Mouse (Mus musculus): ENCODE data around the gene Appl1. TPM values are rescaled to one million over a fixed set of nuclear protein-coding genes. Genes with fewer than 3 reads are reported as not detected.
"Not testable (repeated sequence)": the region's sequence is repeated elsewhere in the genome, so short reads cannot be mapped to it uniquely, and the experiment has no call there.

Gene Appl1
- polyA plus RNA-seq, 1 experiment from 2014 or later = 39.0 TPM

- Histone ChIP-seq H3K27me3 (ENCODE audit: control insufficient read depth, insufficient read depth, low read length) (no peaks in the 10 kb centered on the region), H3K4me2 (ENCODE audit: low read length) (peak overlapping the region; percentile 67), H3K9me3 (ENCODE audit: control insufficient read depth, low read length) (no peaks in the 10 kb centered on the region), H3K4me3 (ENCODE audit: control insufficient read depth in 1 of 2, insufficient read depth in 1 of 2, low read depth in 1 of 2, low read length in 2 of 2) (peak overlapping the region in 1 of 2 experiments; percentile 95; a peak in 2 of 4 replicates), H3K4me1 (ENCODE audit: control insufficient read depth in 2 of 2, insufficient read depth in 2 of 2, low read length in 2 of 2) (peaks cover 0 to 10% of the 10 kb centered on the region in 2 experiments; a peak in 2 of 4 replicates), H3K27ac (replicated peaks in 1 of 2; ENCODE audit: control insufficient read depth in 1 of 2, insufficient read depth in 1 of 2, low read depth in 2 of 2, low read length in 2 of 2) (no peak overlapping the region), H3K9ac (ENCODE audit: low read length) (peak overlapping the region; percentile 94), H3K36me3 (ENCODE audit: control insufficient read depth, insufficient read depth, low read length) (peaks cover 6% of the 10 kb centered on the region; the same call in 1 of the 2 replicates)
- WGBS = 72% methylated on average over 3 of the region's 3 CpGs
- ATAC-seq (ENCODE audit: insufficient number of reproducible peaks, insufficient read depth, low FRiP score, low read depth) = no peak
Measured at GRCm38 (mm10) chr14:26969164-26969563, 1.9 kb downstream of the Appl1 start.

GRCm38 (mm10) chr14:26960518-26960917 is 10.5 kb downstream of the Appl1 start:
- Histone ChIP-seq H3K4me3 (ENCODE audit: control insufficient read depth in 1 of 2, insufficient read depth in 1 of 2, low read depth in 1 of 2, low read length in 2 of 2) (no peak overlapping the region), H3K9ac (ENCODE audit: low read length) (no peak overlapping the region), H3K9me3 (ENCODE audit: control insufficient read depth, low read length) (no peaks in the 10 kb centered on the region), H3K36me3 (ENCODE audit: control insufficient read depth, insufficient read depth, low read length) (peaks cover 52% of the 10 kb centered on the region), H3K27me3 (ENCODE audit: control insufficient read depth, insufficient read depth, low read length) (no peaks in the 10 kb centered on the region), H3K27ac (replicated peaks in 1 of 2; ENCODE audit: control insufficient read depth in 1 of 2, insufficient read depth in 1 of 2, low read depth in 2 of 2, low read length in 2 of 2) (no peak overlapping the region), H3K4me1 (ENCODE audit: control insufficient read depth in 2 of 2, insufficient read depth in 2 of 2, low read length in 2 of 2) (no peaks in the 10 kb centered on the region), H3K4me2 (ENCODE audit: low read length) (no peak overlapping the region)
- no peak for ATAC-seq (ENCODE audit: insufficient number of reproducible peaks, insufficient read depth, low FRiP score, low read depth)
- WGBS = 84% methylated on average over 1 of the region's 1 CpGs

DNA sequence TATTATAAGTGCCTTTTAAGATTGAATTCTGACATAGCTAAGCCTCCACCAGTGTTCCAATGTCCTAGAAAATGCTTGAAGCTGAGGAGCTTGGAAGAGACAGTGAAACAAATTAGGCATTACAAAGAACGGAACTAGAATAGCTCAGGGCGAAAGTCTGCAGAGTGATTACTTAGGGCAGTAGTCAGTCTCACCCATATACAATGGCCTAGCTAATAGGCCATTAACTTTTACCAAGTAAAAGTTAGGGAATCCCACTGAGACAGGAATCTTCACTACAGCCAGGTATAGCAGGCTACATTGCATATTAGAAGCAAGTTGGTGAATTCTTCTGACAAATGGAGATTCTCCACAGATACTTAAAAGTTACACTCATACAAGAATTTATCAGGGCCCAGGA is 14.9 kb downstream of the Appl1 start:
- WGBS = 96% methylated on average over 2 of the region's 2 CpGs
- H3K27ac ChIP-seq (replicated peaks in 1 of 2; ENCODE audit: control insufficient read depth in 1 of 2, insufficient read depth in 1 of 2, low read depth in 2 of 2, low read length in 2 of 2); H3K9me3 ChIP-seq (ENCODE audit: control insufficient read depth, low read length); H3K4me3 ChIP-seq (ENCODE audit: control insufficient read depth in 1 of 2, insufficient read depth in 1 of 2, low read depth in 1 of 2, low read length in 2 of 2); ATAC-seq (ENCODE audit: insufficient number of reproducible peaks, insufficient read depth, low FRiP score, low read depth); H3K4me2 ChIP-seq (ENCODE audit: low read length); H3K9ac ChIP-seq (ENCODE audit: low read length); H3K27me3 ChIP-seq (ENCODE audit: control insufficient read depth, insufficient read depth, low read length); H3K4me1 ChIP-seq (ENCODE audit: control insufficient read depth in 2 of 2, insufficient read depth in 2 of 2, low read length in 2 of 2): not testable (repeated sequence)
- H3K36me3 ChIP-seq (ENCODE audit: control insufficient read depth, insufficient read depth, low read length) = peaks cover 66% of the 10 kb centered on the region

- Histone ChIP-seq H3K27me3 (ENCODE audit: control insufficient read depth, insufficient read depth, low read length) (no peaks in the 10 kb centered on the region), H3K9ac (ENCODE audit: low read length) (no peak overlapping the region), H3K36me3 (ENCODE audit: control insufficient read depth, insufficient read depth, low read length) (peaks cover 41% of the 10 kb centered on the region), H3K4me3 (ENCODE audit: control insufficient read depth in 1 of 2, insufficient read depth in 1 of 2, low read depth in 1 of 2, low read length in 2 of 2) (no peak overlapping the region), H3K4me2 (ENCODE audit: low read length) (no peak overlapping the region), H3K9me3 (ENCODE audit: control insufficient read depth, low read length) (no peaks in the 10 kb centered on the region), H3K27ac (replicated peaks in 1 of 2; ENCODE audit: control insufficient read depth in 1 of 2, insufficient read depth in 1 of 2, low read depth in 2 of 2, low read length in 2 of 2) (no peak overlapping the region), H3K4me1 (ENCODE audit: control insufficient read depth in 2 of 2, insufficient read depth in 2 of 2, low read length in 2 of 2) (no peaks in the 10 kb centered on the region)
- WGBS = 82% methylated on average over 4 of the region's 4 CpGs
- ATAC-seq (ENCODE audit: insufficient number of reproducible peaks, insufficient read depth, low FRiP score, low read depth) = no peak
Measured at GRCm38 (mm10) chr14:26935558-26935957, 35.5 kb downstream of the Appl1 start.

- no peaks in the 10 kb centered on the region for H3K27me3 ChIP-seq (ENCODE audit: control insufficient read depth, insufficient read depth, low read length)
- ATAC-seq (ENCODE audit: insufficient number of reproducible peaks, insufficient read depth, low FRiP score, low read depth) = no peak
- H3K4me1 ChIP-seq (ENCODE audit: control insufficient read depth in 2 of 2, insufficient read depth in 2 of 2, low read length in 2 of 2) = no peaks in the 10 kb centered on the region
- H3K4me2 ChIP-seq (ENCODE audit: low read length) = no peak overlapping the region
- no peaks in the 10 kb centered on the region for H3K9me3 ChIP-seq (ENCODE audit: control insufficient read depth, low read length)
- H3K4me3 ChIP-seq (ENCODE audit: control insufficient read depth in 1 of 2, insufficient read depth in 1 of 2, low read depth in 1 of 2, low read length in 2 of 2) = no peak overlapping the region
- H3K36me3 ChIP-seq (ENCODE audit: control insufficient read depth, insufficient read depth, low read length) = peaks cover 37% of the 10 kb centered on the region
- H3K9ac ChIP-seq (ENCODE audit: low read length) = no peak overlapping the region
- WGBS = 81% methylated on average over 3 of the region's 3 CpGs
- H3K27ac ChIP-seq (replicated peaks in 1 of 2; ENCODE audit: control insufficient read depth in 1 of 2, insufficient read depth in 1 of 2, low read depth in 2 of 2, low read length in 2 of 2) = no peak overlapping the region
Measured at GRCm38 (mm10) chr14:26934891-26935290, 36.1 kb downstream of the Appl1 start.

DNA sequence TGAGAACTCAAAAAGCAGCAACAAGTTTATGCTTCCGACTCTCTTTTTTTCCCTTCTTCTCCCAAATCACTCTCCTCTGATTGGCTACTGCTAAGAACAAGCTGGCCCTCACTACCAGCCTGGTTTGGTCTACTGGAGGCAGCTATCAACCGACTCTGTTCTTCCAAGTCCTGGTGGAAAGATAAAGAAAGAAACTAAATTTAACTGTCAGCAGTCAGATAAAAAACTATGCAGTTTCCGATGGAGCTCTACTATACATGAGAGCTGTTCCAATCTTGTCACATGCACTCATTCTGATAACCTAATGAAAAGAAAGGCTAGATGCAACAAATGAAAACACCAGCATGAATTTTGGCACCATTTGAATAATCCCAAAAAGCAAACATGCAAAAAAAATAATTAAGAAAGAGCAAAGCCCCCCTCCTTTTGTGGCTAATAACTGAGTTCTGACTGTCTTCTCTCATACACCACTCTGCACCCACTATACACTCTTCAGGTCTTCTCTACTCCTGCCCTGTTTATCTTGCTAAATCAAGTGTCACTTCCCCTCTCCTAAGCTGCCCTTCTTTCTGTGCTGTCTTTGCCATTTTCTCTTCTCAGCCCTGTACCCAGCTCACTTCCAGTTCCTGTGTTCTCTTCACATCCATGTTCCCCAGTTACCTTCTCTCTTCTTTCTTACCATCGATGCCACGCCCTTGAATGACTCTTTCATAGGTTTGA is 47.2 kb downstream of the Appl1 start:
- WGBS = 51% methylated on average over 5 of the region's 5 CpGs
- H3K27ac ChIP-seq (replicated peaks in 1 of 2; ENCODE audit: control insufficient read depth in 1 of 2, insufficient read depth in 1 of 2, low read depth in 2 of 2, low read length in 2 of 2) = peak overlapping the region in 1 of 2 experiments; percentile 37; a peak in 1 of 4 replicates
- no peak overlapping the region for H3K4me2 ChIP-seq (ENCODE audit: low read length)
- H3K9me3 ChIP-seq (ENCODE audit: control insufficient read depth, low read length) = no peaks in the 10 kb centered on the region
- no peak for ATAC-seq (ENCODE audit: insufficient number of reproducible peaks, insufficient read depth, low FRiP score, low read depth)
- no peaks in the 10 kb centered on the region for H3K27me3 ChIP-seq (ENCODE audit: control insufficient read depth, insufficient read depth, low read length)
- H3K4me1 ChIP-seq (ENCODE audit: control insufficient read depth in 2 of 2, insufficient read depth in 2 of 2, low read length in 2 of 2) = peaks cover 2 to 11% of the 10 kb centered on the region in 2 experiments
- H3K4me3 ChIP-seq (ENCODE audit: control insufficient read depth in 1 of 2, insufficient read depth in 1 of 2, low read depth in 1 of 2, low read length in 2 of 2) = no peak overlapping the region
- peaks cover 75% of the 10 kb centered on the region for H3K36me3 ChIP-seq (ENCODE audit: control insufficient read depth, insufficient read depth, low read length)
- no peak overlapping the region for H3K9ac ChIP-seq (ENCODE audit: low read length)

DNA sequence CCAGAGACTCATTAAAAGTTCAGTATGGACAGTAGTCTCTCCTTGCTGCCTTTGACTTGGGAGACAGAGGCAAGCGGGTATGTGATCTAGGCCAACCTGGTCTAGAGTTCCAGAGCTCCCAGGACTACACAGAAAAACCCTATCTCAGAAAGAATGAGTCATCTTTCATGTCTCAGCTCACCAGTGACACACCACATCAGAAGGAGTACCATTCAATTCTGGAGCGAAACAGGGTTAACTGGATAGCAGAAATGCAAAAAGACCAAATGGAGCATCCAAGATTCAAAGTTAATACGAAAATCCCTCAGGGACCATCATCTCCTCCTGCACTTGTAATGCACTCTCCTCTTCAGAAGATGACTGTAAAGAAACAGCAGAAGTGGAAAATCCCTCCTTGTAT is 51.7 kb downstream of the Appl1 start:
- ATAC-seq (ENCODE audit: insufficient number of reproducible peaks, insufficient read depth, low FRiP score, low read depth) = no peak
- no peak overlapping the region for H3K9ac ChIP-seq (ENCODE audit: low read length)
- H3K9me3 ChIP-seq (ENCODE audit: control insufficient read depth, low read length) = no peaks in the 10 kb centered on the region
- H3K4me1 ChIP-seq (ENCODE audit: control insufficient read depth in 2 of 2, insufficient read depth in 2 of 2, low read length in 2 of 2) = peaks cover 2 to 11% of the 10 kb centered on the region in 2 experiments
- H3K27ac ChIP-seq (replicated peaks in 1 of 2; ENCODE audit: control insufficient read depth in 1 of 2, insufficient read depth in 1 of 2, low read depth in 2 of 2, low read length in 2 of 2) = no peak overlapping the region
- H3K36me3 ChIP-seq (ENCODE audit: control insufficient read depth, insufficient read depth, low read length) = peaks cover 44% of the 10 kb centered on the region
- no peak overlapping the region for H3K4me3 ChIP-seq (ENCODE audit: control insufficient read depth in 1 of 2, insufficient read depth in 1 of 2, low read depth in 1 of 2, low read length in 2 of 2)
- no peaks in the 10 kb centered on the region for H3K27me3 ChIP-seq (ENCODE audit: control insufficient read depth, insufficient read depth, low read length)
- WGBS = 87% methylated on average over 3 of the region's 3 CpGs
- no peak overlapping the region for H3K4me2 ChIP-seq (ENCODE audit: low read length)

Measured in heart, embryonic 14.5 days (tissue).